Mouse (Mus musculus) cerebral cortex, adult 2 months (tissue): ENCODE measurements around the gene Gm45233.

Experiments
- WGBS: fragments of 180-500 bp; shearing (Covaris S2); methylation state at CpG from one replicate; pipeline ENCODE4 v1.1.7; 2018; 5-methylcytosine and 5-hydroxymethylcytosine counted together

Gm45233 gene

DNA sequence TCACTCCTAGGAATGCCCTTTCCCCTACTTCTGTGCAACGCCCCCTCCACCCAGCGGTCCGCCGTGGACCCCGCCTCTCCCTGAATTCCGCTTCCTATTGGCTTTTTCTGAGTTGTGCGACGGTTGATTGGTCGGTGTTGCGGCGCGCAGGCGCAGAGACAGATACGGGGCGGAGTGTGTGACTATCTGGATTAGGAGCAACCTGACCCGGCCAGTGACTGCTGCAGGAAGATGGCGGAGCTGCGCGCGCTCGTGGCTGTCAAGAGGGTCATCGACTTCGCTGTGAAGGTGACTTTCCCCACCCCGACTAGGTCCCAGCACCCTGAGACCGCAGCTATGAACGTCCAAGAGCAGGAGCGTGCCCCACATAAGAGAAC is at the start of gene Gm45233, which contains the start of gene Etfb:
Gm45233 (plus strand) TSS at position 212 of the 377 bp plus-strand sequence.
Etfb (plus strand) TSS at position 167 of the 377 bp plus-strand sequence.
- WGBS: under 1% methylated on average over 27 of the region's 27 CpGs

DNA sequence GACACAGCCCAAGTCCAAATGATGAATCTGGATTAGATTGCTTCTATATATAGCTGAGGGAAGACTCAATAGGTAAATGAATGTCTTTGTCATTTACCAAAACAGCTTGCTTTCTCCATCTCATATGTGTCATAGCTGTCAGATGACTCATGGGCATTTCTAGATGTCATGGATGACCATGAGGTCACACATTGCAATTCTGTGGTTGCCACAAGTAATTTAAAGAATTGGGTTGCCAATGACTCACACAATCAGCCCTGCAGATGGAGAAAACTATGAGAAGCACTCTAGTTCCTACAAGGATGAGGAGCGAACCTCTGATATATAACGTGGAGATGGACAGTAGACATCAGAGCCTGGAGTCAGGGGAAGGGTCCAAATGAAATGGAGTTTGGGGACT is 44.4 kb upstream of the Gm45233 start:
- WGBS: 90% methylated on average over 2 of the region's 2 CpGs

DNA sequence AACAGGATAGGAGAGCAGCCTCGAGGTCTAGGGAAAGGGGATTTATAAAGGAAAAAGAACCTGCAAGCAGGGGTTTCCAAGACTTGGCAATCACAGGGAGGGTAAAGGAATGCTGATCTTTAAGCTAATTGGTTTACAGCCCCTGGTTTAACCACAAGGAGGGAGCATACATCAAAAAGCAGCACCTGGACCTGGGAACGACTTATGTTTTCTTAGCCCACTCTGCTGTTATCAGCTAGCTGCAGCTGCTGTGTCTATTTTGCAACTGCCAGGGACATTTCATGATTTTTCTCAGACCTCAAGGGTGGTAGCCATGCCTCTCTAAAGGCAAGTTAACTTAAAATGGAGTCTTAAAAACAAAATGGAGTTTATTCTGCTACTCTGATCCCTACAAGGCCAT is 41.2 kb upstream of the Gm45233 start:
- 54% methylated on average over 2 of the region's 2 CpGs for WGBS

DNA sequence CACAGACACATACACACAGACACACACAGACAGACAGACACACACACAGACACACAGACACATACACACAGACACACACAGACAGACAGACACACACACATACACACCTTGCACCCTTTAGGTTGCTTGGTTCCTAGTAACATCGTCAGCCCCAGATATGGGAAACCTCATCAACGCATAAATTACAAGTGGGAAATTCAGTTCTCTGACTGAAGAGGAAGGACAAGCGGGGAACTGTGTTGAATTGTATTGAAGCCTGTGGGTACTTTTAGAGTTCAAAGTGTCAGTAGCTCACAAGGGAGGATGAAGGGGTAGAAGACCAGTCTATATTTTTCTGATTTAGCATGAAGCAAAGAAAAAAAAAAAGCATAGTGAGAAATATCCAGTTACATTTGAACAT is 36.4 kb upstream of the Gm45233 start:
- 84% methylated on average over 3 of the region's 3 CpGs for WGBS

DNA sequence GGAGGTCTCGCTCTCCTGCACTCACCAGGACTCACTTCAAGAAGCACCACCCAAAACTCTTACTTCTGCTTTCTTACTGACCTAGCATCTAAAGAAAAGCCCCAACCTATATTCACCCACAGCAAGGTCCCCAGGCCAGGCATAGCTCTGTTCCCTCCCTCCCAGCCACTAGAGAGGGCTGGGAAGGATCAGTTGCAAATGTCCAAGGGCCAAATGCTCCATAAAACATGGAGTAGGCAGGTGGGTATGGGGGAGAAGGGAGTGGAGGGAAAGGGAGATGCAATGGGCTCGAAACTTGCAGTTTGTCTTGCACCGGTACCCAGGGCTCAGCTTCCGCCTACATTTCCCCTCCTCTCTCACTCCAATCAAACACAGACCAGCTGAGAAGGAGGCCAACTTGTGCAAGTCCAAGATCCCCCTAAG is 35.8 kb upstream of the Gm45233 start, which contains the start of gene Siglecg:
Siglecg (plus strand) TSS at position 74 of the 423 bp plus-strand sequence.
- 80% methylated on average over 4 of the region's 4 CpGs for WGBS

DNA sequence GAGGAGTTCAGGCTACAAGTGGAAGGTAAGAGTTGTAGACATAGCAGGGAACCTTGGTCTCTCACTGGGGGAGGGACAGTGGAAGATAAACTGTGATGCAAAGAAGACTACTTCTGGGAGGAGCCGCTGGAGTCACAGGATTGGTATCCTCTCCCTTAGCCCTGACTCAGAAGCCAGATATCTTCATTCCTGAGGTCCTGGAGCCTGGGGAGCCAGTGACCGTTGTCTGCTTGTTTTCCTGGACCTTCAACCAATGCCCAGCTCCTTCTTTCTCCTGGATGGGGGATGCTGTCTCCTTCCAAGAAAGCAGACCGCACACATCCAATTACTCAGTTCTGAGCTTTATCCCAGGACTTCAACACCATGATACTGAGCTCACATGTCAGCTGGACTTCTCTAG is 34.8 kb upstream of the Gm45233 start:
- 89% methylated on average over 3 of the region's 3 CpGs for WGBS

DNA sequence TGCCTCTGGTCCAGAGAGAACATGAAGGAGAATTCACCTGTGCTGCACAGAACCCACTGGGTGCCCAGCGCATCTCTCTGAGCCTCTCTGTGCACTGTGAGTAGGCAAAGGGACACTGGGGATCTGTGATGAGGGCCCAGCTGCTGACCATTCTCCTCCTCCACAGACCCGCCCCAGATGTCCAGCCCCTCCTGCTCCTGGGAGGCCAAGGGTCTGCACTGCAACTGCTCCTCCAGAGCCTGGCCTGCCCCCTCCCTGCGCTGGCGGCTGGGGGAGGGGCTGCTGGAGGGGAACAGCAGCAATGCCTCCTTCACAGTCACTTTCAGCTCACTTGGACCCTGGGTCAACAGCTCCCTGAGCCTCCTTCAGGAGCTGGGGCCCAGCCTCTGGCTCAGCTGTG is 32.2 kb upstream of the Gm45233 start:
- 38% methylated on average over 4 of the region's 4 CpGs for WGBS

DNA sequence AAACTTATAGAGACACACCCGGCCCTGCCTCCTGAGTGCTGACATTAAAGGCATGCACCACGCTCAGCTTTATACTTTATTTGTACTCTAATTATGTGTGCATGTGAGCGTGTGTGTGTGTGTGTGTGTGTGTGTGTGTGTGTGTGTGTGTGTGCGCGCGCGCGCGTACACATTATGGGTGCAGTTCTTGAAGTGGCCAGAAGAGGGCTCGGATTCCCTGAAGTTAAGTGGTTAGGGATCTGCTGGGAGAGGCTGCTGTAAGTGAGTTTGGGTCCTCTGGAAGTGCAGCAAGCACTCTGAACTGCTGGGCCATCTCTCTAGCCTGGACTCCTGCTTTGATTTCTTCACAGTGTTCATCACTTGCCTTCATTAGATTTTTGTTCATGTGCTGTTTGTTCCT is 26.6 kb upstream of the Gm45233 start:
- WGBS: 85% methylated on average over 10 of the region's 10 CpGs

DNA sequence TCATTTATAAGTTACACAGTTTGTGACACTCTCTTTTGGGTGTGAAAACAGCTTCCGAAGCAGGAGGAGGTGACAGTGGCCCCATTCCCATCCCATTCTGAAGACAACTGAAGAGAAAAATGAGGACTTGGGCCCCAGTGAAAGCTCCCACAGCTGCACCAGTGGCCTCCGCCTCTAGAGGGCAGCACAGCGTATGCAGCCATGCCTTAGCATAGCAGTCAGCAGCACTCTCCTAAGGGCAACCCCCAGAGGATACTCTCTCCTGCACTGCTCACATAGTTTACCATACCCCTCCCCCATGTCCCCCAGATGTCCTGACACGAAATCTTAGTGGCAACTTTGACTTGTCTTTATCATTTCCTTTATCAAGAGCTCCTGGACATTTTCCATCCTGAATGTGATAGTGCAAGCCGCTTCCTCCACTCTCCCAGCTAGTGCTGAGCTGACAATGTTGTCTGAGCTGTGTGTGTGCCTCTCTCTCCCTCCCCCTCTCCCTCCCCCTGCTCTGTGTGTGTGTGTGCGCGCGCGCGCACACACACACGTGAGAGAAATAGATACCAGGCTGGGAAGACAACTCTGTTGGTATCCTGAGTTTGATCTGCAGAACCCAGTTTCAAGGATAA is 20.8 kb upstream of the Gm45233 start:
- 13% methylated on average over 11 of the region's 11 CpGs for WGBS

DNA sequence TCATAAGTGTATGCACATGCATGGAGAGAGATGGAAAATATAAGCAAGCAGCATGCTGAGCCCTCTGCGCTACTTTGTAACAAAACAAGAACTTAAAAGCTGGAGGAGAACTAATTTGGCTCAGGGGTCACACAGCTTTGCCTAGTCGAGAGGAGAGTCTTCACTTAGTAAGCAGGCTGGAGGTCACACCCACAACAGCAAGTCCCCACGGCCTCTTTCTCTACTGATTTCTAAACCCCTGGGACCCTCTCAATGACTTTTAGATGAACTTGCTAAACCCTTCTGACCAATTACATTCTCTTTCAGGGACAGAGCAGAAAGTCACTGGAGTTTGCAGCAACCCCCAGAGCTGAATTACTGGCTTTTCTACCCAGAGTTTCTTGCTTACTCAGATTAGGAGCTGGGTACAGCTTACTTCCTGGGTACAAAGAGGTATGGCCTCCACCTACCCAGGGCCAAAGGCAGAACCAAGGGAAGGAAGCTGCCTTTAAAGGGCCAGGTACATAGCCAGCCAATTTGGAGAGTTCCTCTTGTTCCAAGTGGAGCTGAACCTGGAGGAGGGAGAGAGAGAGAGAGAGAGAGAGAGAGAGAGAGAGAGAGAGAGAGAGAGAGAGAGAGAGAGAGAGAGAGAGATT is 19.8 kb upstream of the Gm45233 start:
- 67% methylated on average over 3 of the region's 3 CpGs for WGBS

DNA sequence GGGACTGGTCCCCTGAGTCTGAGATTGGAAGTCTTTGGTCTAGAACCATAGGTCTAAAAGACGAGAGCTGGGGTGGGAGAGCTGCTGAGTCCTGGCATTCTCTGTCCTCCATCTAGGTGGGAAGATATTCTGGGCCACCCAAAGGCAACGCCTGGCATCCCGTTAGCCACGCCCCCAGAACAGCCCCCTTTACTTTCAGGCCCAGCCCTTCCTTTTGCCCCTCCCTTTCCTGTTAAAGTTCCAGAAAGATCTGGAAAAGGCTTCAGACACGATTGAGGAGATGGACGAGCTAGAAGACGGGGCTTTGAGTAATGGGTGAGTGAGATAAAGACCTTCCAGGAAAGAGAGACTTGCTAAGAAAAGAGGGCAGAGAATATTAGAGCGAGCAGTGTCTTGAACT is 16.5 kb upstream of the Gm45233 start, which contains the start of gene Lim2:
Lim2 (plus strand) TSS at position 265 of the 400 bp plus-strand sequence.
- 85% methylated on average over 8 of the region's 8 CpGs for WGBS

DNA sequence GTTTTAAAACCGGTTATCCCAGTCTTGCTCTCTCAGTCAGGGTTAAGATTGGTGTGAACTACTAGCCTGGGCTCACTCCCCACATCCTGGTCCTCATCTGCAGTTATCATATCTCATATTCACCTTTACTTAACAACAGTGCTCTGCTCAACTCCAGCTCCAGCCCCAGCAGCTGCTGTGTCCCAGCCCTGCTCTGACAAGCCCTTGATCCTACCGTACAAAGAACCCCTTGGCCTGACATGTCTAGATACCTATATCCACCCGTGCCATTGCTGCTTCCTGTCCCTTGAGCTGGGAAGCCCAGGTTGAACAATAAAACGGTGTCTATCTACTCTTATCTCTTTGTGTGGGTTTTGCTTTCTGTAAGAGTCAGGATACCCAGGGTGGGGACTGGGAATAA is 14.4 kb upstream of the Gm45233 start:
- 57% methylated on average over 4 of the region's 4 CpGs for WGBS

DNA sequence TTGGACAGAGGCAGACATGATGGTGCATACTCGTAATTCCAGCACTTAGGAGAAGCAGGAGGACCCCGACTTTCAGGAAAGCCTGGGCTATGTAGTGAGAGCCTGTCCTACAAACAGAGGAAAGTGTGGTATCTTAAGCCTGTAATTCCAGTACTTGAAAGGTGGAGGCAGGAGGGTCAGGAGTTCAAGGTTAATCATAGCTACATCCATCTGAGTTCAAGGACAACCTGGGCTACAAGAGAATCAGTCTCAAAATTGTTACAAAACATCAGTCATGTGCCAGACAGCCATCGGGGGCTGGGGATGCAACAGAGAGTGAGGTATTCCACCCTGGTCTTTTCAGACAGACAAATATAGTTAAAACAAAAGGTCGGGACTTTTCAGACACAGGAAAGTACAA is 11.0 kb upstream of the Gm45233 start:
- 79% methylated on average over 4 of the region's 4 CpGs for WGBS

DNA sequence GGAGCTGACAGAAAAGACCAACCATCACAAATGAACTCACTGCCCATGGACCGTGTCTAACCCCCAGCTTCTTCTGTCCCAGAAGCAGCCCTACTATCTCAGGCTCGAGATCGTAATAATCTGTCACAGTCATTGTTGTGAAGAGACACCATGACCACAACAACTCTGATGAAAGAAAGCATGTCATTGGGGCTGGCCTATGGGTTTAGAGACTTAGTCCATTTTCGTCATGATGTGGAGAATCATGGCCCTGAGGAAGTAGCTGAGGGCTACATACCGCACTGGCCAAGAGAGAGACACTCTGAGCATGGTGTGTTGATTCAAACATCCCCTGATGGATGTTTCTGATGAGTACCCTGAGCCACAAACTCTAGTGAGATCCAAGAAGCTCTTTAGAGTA is 9.3 kb upstream of the Gm45233 start:
- 88% methylated on average over 5 of the region's 5 CpGs for WGBS

DNA sequence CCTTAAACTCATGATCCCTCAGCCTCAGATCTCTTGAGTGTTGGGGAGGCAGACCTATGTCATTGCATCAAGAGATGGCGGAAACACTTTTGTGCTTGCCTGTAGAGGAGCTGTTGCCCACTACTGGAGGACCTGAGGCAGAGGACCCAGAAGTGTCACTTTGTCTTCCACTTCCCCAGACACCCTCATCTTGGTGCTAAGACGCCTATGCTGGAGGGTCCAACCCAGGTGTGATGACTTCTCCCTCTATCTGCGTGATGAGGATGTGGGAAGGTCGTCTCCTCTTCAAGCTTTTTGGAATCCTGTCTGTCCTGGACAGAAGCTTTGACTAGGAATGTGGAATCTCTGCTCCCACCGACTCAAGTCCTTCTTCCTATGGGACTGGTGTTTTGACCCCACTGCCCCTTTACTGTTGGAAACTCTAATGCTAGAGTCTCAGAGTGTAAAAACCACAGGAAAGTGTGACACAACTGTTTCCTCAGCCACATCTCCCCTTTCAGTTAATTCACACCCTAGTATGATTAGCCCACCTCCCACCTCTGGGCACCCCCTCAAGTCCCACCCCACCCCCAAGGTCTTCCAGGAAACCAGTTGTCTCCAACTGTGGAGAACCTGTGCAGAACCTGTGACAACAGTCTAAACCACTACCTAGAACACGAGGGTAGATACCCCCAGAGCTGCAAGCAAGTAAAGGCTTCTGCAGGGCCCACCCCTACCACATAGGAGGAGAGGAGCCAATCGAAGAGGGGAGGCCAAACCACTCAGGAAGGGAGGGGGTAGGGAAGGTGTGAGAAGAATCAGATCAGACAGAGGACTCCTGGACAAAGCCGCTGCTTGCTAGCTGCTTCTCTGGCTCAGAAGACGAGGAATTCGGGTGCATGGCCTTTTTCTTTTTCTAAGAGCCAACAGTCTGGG is 7.3 kb upstream of the Gm45233 start, which contains the start of gene Nkg7:
Nkg7 (plus strand) TSS at position 733 of the 915 bp plus-strand sequence.
- WGBS: 83% methylated on average over 10 of the region's 10 CpGs

DNA sequence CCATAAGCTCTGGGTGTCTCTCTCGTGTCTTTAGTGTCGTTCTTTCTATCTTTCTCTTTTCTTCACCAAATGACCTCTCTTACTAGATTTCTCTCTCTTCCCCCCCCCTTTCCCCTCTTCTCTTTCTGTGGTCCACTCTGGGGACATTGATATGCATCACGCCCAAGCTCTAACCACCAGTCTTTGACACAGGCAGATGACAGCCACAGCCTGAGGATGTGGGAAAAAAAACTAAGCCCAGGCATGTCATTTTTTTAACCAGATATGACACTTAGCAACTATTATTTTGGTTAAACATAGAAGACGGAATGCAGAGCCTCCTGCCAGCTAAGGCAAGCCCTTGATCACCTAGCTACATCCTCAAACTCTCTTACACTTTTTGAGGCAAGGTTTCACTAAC is 5.3 kb upstream of the Gm45233 start:
- WGBS: 92% methylated on average over 4 of the region's 4 CpGs

DNA sequence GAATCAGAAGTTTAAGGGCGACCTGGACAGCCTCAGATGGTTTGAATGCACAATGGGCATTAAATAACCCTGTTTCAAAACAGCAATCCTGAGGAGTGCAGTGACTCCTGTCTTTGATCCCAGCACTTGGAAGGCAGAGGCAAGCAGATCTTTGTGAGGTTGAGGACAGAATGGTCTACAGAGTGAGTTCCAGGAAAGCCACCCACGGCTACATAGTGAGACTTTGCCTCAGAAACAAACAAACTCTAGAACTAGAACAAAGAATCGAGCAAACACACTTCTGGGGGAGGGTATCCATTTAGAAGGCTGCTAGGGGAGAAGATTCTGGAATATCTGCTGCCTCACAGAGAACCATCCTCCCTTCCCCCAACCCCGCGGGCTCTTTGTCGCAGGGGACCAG is 3.4 kb upstream of the Gm45233 start, which contains the start of gene Cldnd2:
Cldnd2 (plus strand) TSS at position 301 of the 400 bp plus-strand sequence.
- WGBS: 70% methylated on average over 6 of the region's 6 CpGs

DNA sequence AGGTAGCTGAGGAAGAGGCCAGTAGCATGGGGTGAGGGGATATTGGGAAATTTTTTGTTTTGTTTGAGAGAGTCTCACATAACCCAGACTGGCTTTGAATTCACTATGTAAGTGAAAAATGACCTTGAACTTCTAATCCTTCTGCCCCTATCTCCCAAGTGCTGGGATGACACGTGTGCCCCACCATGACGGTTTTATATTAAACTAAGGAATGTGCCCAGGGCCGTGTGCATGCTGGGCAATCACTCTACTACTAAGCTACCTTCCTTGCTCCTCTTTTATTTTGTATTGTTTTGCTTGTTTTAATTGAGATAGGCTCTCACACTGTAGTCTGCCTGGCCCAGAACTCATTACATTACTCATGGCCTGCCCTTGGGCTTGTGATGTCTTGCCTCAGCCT is 2.9 kb upstream of the Gm45233 start:
- 90% methylated on average over 3 of the region's 3 CpGs for WGBS

DNA sequence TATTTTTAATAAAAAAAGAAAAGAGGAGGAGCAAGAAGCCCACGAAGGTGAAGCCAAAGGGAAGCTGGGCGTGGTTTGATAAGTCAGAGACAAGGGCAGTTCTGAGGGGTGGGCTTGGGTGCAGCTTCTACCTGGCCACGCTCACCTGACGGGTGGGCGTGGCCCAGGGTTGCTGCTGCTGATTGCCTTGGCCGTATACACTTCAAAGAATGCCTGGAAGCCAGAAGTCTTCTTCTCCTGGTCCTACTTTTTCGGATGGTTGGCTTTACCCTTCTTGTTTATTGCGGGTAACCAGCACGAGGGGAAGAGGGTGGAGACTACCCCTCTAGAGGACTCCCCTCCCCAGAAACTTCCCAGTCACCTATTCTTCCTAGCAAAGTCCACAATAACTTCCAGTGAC is 1.2 kb upstream of the Gm45233 start:
- 21% methylated on average over 9 of the region's 9 CpGs for WGBS

DNA sequence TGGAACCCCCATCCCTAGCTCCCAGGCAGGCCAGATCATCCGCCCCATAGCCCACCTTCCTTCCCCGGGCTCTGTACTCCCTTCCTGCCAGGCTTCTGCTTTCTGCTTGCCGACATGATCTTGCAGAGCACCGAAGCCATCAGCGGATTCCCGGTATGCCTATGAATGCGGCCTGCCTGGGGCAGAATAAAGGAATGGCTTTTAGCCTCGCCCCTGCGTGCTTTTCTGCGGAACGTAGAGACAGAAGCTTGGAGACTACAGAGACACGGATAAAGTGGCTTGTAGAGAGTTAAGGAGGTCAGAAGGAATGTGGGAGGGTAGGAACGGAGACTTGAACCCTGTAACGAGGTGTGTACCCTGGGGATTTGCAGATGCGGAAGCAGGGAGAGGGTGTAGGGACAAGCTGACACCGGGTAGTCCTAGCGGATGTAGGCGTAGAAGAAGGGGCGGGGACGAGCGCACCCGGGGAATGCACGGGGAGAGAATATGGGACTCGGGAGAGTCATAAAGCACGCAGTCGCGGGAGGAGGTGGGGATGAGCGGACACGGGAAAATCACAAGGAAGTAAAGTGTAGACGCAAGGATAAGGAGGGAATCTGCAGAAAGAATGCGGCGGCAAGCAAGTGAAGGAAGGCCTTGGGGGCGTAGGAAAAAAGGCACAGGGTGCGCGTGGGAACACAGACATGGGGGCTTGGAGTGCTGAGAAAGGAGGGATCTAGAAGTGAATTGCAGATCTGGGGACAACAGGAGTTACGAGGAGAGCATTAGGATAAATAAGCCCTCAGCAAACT is 607 bp upstream of the Gm45233 start:
- WGBS: under 1% methylated on average over 36 of the region's 36 CpGs

DNA sequence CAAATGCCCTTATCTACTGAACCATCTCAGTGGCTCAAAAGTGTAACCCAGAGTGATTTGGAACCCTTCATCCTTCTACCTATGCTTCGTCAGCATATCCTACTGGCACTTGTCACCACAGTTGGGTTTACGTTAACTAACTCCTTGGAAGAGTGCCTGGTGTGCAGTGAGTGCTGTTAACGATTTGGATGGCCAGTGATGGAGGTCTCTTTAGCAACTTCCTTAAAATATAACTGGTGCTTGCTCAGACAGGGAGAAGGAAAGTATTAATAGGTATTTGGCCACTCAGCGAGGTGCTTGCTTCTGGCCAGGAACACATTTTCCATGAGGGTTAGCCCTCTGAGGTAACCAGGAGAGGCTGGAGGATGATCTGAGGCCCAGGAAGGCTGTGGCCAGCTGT is 3.9 kb downstream of the Gm45233 start:
- 69% methylated on average over 4 of the region's 4 CpGs for WGBS
